Mouse (Mus musculus): Measurements from ENCODE around the gene Gpr182. TPM values are rescaled to one million over a fixed set of nuclear protein-coding genes. Genes with fewer than 3 reads are reported as not detected.

Gpr182 gene
- total and polyA plus RNA-seq, 3 experiments = 0.13 TPM; not detected in 2

GRCm38 (mm10) chr10:127734434-127734833 is 17.1 kb downstream of the Gpr182 start:
- H3K27me3 ChIP-seq (replicated peaks) = peaks cover 20% of the 10 kb centered on the region
- dilution Hi-C loops (cut with MboI; ENCODE audit: extremely low pct_ligation_motif_present, extremely low pct_unique_long_range_greater_than_20kb, low sequenced_read_pairs) = no loop called here
- peaks cover 10 to 24% of the 10 kb centered on the region in 2 experiments; a peak in 3 of 4 replicates for H3K4me1 ChIP-seq (ENCODE audit: control insufficient read depth in 1 of 2, insufficient read depth in 2 of 2)
- H3K27ac ChIP-seq (ENCODE audit: insufficient read depth, low read depth) = no peak overlapping the region
- H3K4me2 ChIP-seq (ENCODE audit: insufficient read depth, low read depth, poor library complexity, severe bottlenecking) = peak overlapping the region; percentile 61; the same call in 1 of the 2 replicates
- no peaks in the 10 kb centered on the region for H3K79me2 ChIP-seq (replicated peaks; ENCODE audit: control insufficient read depth, extremely low read depth, insufficient read depth, poor library complexity, severe bottlenecking)
- no peaks in the 10 kb centered on the region for H3K36me3 ChIP-seq (replicated peaks in 1 of 2; ENCODE audit: control insufficient read depth in 1 of 2, insufficient read depth in 1 of 2, low read length in 1 of 2)
- TF ChIP-seq CHD2 (IDR thresholded peaks at IDR 0.05; ENCODE audit: low read length) = no peak
- no peak for TF ChIP-seq MEF2A (IDR thresholded peaks at IDR 0.05; ENCODE audit: borderline replicate concordance, low read depth, low read length)
- no peak for TF ChIP-seq USF1 (IDR thresholded peaks at IDR 0.05; ENCODE audit: low read depth, low read length)
- TF ChIP-seq PAX5 (IDR thresholded peaks at IDR 0.05; ENCODE audit: low read length) = no peak
- no peak for TF ChIP-seq UBTF (IDR thresholded peaks at IDR 0.05; ENCODE audit: low read depth, low read length)
- TF ChIP-seq SIN3A (IDR thresholded peaks at IDR 0.05; ENCODE audit: low read length) = no peak
- no peak for TF ChIP-seq GABPA (IDR thresholded peaks at IDR 0.05; ENCODE audit: insufficient replicate concordance, low read depth, low read length)
- peak; percentile 46; the same call in 1 of the 2 replicates for TF ChIP-seq ZC3H11A (IDR thresholded peaks at IDR 0.05; ENCODE audit: low read depth, low read length)
- peak; percentile 98 for TF ChIP-seq BHLHE40 (IDR thresholded peaks at IDR 0.05; ENCODE audit: low read depth, low read length)
- no peak for TF ChIP-seq KAT2A (IDR thresholded peaks at IDR 0.05; ENCODE audit: insufficient replicate concordance, low read length)
- TF ChIP-seq IRF4 (IDR thresholded peaks at IDR 0.05; ENCODE audit: low read depth, low read length) = no peak
- no peak for TF ChIP-seq MAZ (IDR thresholded peaks at IDR 0.05; ENCODE audit: low read depth, low read length)
- no peak for TF ChIP-seq NELFE (IDR thresholded peaks at IDR 0.05; ENCODE audit: low read depth, low read length)
- no peak for TF ChIP-seq CHD1 (IDR thresholded peaks at IDR 0.05; ENCODE audit: low read depth, low read length)
- no peak for TF ChIP-seq ZMIZ1 (IDR thresholded peaks at IDR 0.05; ENCODE audit: low read depth, low read length)
- TF ChIP-seq SMC3 (IDR thresholded peaks at IDR 0.05; ENCODE audit: low read depth, low read length) = peak; percentile 88
- no peak for TF ChIP-seq TCF12 (IDR thresholded peaks at IDR 0.05; ENCODE audit: low read depth, low read length)
- no peak for TF ChIP-seq POLR2A (IDR thresholded peaks at IDR 0.05; ENCODE audit: low read depth, low read length)
- TF ChIP-seq HCFC1 (IDR thresholded peaks at IDR 0.05; ENCODE audit: low read depth, low read length) = no peak
- TF ChIP-seq ELF1 (IDR thresholded peaks at IDR 0.05; ENCODE audit: low read depth, low read length) = no peak
- TF ChIP-seq ETS1 (conservative IDR thresholded peaks at IDR 0.05; ENCODE audit: low read depth, low read length) = no peak
- peak; percentile 17 to 91; a peak in 2 of 4 replicates for TF ChIP-seq CTCF (conservative IDR thresholded peaks at IDR 0.05 in 1 of 2, IDR thresholded peaks at IDR 0.05 in 1 of 2; ENCODE audit: low read depth in 2 of 2, low read length in 2 of 2)
- TF ChIP-seq EP300 (IDR thresholded peaks at IDR 0.05; ENCODE audit: low read length) = no peak
- TF ChIP-seq JUND (conservative IDR thresholded peaks at IDR 0.05; ENCODE audit: low read depth, low read length) = no peak
- no peak for TF ChIP-seq ZNF384 (IDR thresholded peaks at IDR 0.05; ENCODE audit: low read depth, low read length)
- peak; percentile 83 for TF ChIP-seq MXI1 (IDR thresholded peaks at IDR 0.05; ENCODE audit: low read depth, low read length)
- no peak for TF ChIP-seq JUN (IDR thresholded peaks at IDR 0.05; ENCODE audit: insufficient read depth, low read depth, low read length)
- TF ChIP-seq MAX (IDR thresholded peaks at IDR 0.05; ENCODE audit: low read length) = 0 out of 2 replicates have a peak, but pooled peaks have one; percentile 15
- TF ChIP-seq POLR2AphosphoS2 (IDR thresholded peaks at IDR 0.05; ENCODE audit: low read depth, low read length) = no peak
- TF ChIP-seq TBP (conservative IDR thresholded peaks at IDR 0.05; ENCODE audit: low read depth, low read length) = no peak
- TF ChIP-seq ZKSCAN1 (IDR thresholded peaks at IDR 0.05; ENCODE audit: borderline replicate concordance, low read depth, low read length) = no peak
- 0 out of 2 replicates have a peak, but pooled peaks have one; percentile 69 for TF ChIP-seq MYC (IDR thresholded peaks at IDR 0.05; ENCODE audit: low read depth, low read length)
- no peak for TF ChIP-seq NRF1 (IDR thresholded peaks at IDR 0.05; ENCODE audit: low read depth, low read length)
- no peak for TF ChIP-seq MAFK (IDR thresholded peaks at IDR 0.05; ENCODE audit: insufficient replicate concordance, low read length)
- TF ChIP-seq E2F4 (IDR thresholded peaks at IDR 0.05; ENCODE audit: insufficient replicate concordance, low read depth, low read length) = no peak
- peak; percentile 90 for TF ChIP-seq RAD21 (IDR thresholded peaks at IDR 0.05; ENCODE audit: low read depth, low read length)
- no peak for TF ChIP-seq RCOR1 (conservative IDR thresholded peaks at IDR 0.05; ENCODE audit: low read depth, low read length)
- no peak for TF ChIP-seq USF2 (conservative IDR thresholded peaks at IDR 0.05; ENCODE audit: low read depth, low read length)
- peak; percentile 31 for DNase-seq (ENCODE audit: extremely low read depth)
- H3K9ac ChIP-seq (ENCODE audit: insufficient read depth, low read depth) = peak overlapping the region; percentile 42
- in situ Hi-C loops (cut with MboI; ENCODE audit: low pct_ligation_motif_present, low pct_unique_long_range_greater_than_20kb, low sequenced_read_pairs) = loop anchor here (5.0 to 25.0 kb wide), 4 partner anchors 37 to 203 kb away; no protein-coding TSS in a partner anchor
- no peaks in the 10 kb centered on the region for H3K9me3 ChIP-seq (replicated peaks; ENCODE audit: low read length)
- no peak overlapping the region for H3K4me3 ChIP-seq (replicated peaks in 1 of 3; ENCODE audit: low read depth in 2 of 3, low read length in 2 of 3, poor library complexity in 1 of 3)
